Mouse (Mus musculus) hindbrain, embryonic 11.5 days (tissue): ENCODE results near the gene Hdac5. TPM values are rescaled to one million over a fixed set of nuclear protein-coding genes. Genes with fewer than 3 reads are reported as not detected.

ENCODE experiments used
- ATAC-seq: fragments of 200-750 bp; cut with Nextera tagmentation; 2 replicates; pipeline ENCODE4 v1.8.0; 2017; ENCODE audit warnings: mild to moderate bottlenecking, moderate TSS enrichment, moderate library complexity; ENCODE audit not compliant: low FRiP score
- DNase-seq: peaks from one replicate; pipeline ENCODE4 v3.0.0-alpha.2; 2015; ENCODE audit warnings: low spot score
- H3K27ac ChIP-seq: fragments of 300-500 bp; sonication (generic); 2 replicates; pipeline ENCODE4 v1.5.1; 2014; ENCODE audit warnings: mild to moderate bottlenecking, low read depth, low read length
- H3K27me3 ChIP-seq: fragments of 300-500 bp; sonication (generic); 2 replicates; pipeline ENCODE4 v1.6.1; 2014; ENCODE audit warnings: mild to moderate bottlenecking, low read length, moderate library complexity, mixed read lengths; ENCODE audit not compliant: control insufficient read depth, insufficient read depth
- H3K36me3 ChIP-seq: fragments of 300-500 bp; sonication (generic); 2 replicates; pipeline ENCODE4 v1.6.1; 2014; ENCODE audit warnings: mild to moderate bottlenecking, low read length, moderate library complexity, mixed read lengths; ENCODE audit not compliant: control insufficient read depth, insufficient read depth
- H3K4me1 ChIP-seq: fragments of 300-500 bp; sonication (generic); replicated peaks from 2 replicates; pipeline ENCODE4 v1.6.1; 2014; ENCODE audit warnings: low read length, mixed read lengths; ENCODE audit not compliant: control insufficient read depth, insufficient read depth
- H3K4me2 ChIP-seq: fragments of 300-500 bp; sonication (generic); replicated peaks from 2 replicates; pipeline ENCODE4 v1.6.1; 2014; ENCODE audit warnings: mild to moderate bottlenecking, low read depth, low read length
- H3K4me3 ChIP-seq: fragments of 300-500 bp; sonication (generic); 2 replicates; pipeline ENCODE4 v1.5.1; 2014; ENCODE audit warnings: low read depth, low read length
- H3K9ac ChIP-seq: fragments of 300-500 bp; sonication (generic); 2 replicates; pipeline ENCODE4 v1.6.1; 2014; ENCODE audit warnings: low read depth, low read length
- H3K9me3 ChIP-seq: fragments of 300-500 bp; sonication (generic); 2 replicates; pipeline ENCODE4 v1.6.1; 2016; ENCODE audit warnings: low read length; ENCODE audit not compliant: control insufficient read depth
- WGBS: fragments of 180-500 bp; shearing (Covaris S2); extraction: QIAGEN DNeasy Blood & Tissue Kit; methylation state at CpG from one replicate; pipeline ENCODE4 v1.1.7; 2014; 5-methylcytosine and 5-hydroxymethylcytosine counted together
- polyA plus RNA-seq: library from polyadenylated mRNA; unstranded; fragments of >200 nt; fragmentation: Nextera tagmentation; extraction: Ambion mirVana; gene quantifications from 2 replicates; pipeline ENCODE4 v1.2.1, GENCODE M21; 2014

Gene Hdac5
- polyA plus RNA-seq, 1 experiment from 2014 or later: 36.6 TPM

- Histone ChIP-seq H3K4me3 (peak overlapping the region; percentile 96), H3K9me3 (no peaks in the 10 kb centered on the region), H3K27me3 (no peaks in the 10 kb centered on the region), H3K9ac (peak overlapping the region; percentile 92), H3K4me2 (peak overlapping the region; percentile 75), H3K27ac (peak overlapping the region; percentile 93), H3K36me3 (no peaks in the 10 kb centered on the region), H3K4me1 (peaks cover 27% of the 10 kb centered on the region)
- WGBS: 28% methylated on average over 9 of the region's 9 CpGs
- no peak for DNase-seq
- no peak; the same call in 1 of the 2 replicates for ATAC-seq
Observed at GRCm38 (mm10) chr11:102228191-102228545, 1.8 kb downstream of the Hdac5 start.

GRCm38 (mm10) chr11:102227270-102228190 lies 2.4 kb downstream of the Hdac5 start:
- peak overlapping the region; percentile 75 for H3K4me2 ChIP-seq
- peak overlapping the region; percentile 93 for H3K27ac ChIP-seq
- no peaks in the 10 kb centered on the region for H3K9me3 ChIP-seq
- H3K4me3 ChIP-seq: peak overlapping the region; percentile 96
- peak; percentile 73 for DNase-seq
- H3K36me3 ChIP-seq: no peaks in the 10 kb centered on the region
- WGBS: 17% methylated on average over 12 of the region's 12 CpGs
- peak; percentile 77 for ATAC-seq
- peaks cover 27% of the 10 kb centered on the region for H3K4me1 ChIP-seq
- peak overlapping the region; percentile 92 for H3K9ac ChIP-seq
- H3K27me3 ChIP-seq: no peaks in the 10 kb centered on the region

- Histone ChIP-seq H3K4me2 (peak overlapping the region; percentile 75), H3K9ac (peak overlapping the region; percentile 15; the same call in 1 of the 2 replicates), H3K4me1 (peaks cover 27% of the 10 kb centered on the region), H3K9me3 (no peaks in the 10 kb centered on the region), H3K27ac (peak overlapping the region; percentile 93; the same call in 1 of the 2 replicates), H3K4me3 (no peak overlapping the region), H3K36me3 (no peaks in the 10 kb centered on the region; the same call in 1 of the 2 replicates), H3K27me3 (no peaks in the 10 kb centered on the region)
- DNase-seq: no peak
- no peak for ATAC-seq
- 61% methylated on average over 12 of the region's 12 CpGs for WGBS
Observed at GRCm38 (mm10) chr11:102226067-102226978, 3.6 kb downstream of the Hdac5 start.

DNA sequence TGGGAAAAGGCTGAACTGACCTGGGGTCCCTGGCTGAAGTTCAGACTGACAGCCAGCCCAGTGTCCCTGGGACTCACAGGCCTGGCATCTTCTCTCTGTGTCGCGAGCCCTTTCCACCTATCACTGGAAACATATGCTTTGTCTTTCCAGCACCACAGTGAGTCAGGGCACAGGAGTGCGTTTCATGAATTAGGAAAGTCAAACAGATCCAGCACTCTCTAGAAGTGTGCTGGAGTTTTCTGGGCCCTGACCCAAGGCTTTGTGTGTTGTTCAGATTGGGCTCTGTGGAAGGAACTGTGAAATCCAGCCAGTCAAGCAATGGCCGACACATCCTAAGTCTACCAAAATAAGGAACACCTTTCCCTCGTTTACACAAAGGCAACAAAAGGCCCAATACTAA lies 4.7 kb downstream of the Hdac5 start:
- 75% methylated on average over 5 of the region's 5 CpGs for WGBS
- Histone ChIP-seq H3K9ac (no peak overlapping the region), H3K27ac (no peak overlapping the region), H3K4me1 (peaks cover 27% of the 10 kb centered on the region), H3K4me3 (no peak overlapping the region), H3K36me3 (no peaks in the 10 kb centered on the region; the same call in 1 of the 2 replicates), H3K27me3 (no peaks in the 10 kb centered on the region), H3K9me3 (no peaks in the 10 kb centered on the region), H3K4me2 (peak overlapping the region; percentile 35; the same call in 1 of the 2 replicates)
- ATAC-seq: no peak
- DNase-seq: no peak

DNA sequence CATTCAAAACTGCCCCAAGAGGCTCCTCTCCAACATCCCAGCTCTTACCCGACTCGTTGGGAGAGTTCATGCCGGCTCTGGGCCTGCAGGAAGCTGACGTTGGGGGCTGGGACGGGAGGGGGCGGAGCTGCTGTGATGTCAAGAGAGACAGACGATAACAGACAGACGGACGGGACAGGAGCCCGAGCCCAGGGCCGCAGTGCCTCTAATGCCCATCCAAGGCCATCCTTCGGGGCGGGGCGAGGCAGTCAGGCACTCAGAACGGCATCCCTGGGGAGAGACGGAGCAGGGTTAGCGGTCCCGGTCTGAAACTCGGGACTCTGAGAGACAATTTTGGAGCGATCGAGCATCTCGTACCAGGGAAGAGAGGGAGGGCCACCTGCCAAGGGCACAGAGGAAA lies 5.3 kb downstream of the Hdac5 start:
- ATAC-seq: no peak
- WGBS: 8% methylated on average over 22 of the region's 22 CpGs
- Histone ChIP-seq H3K27ac (no peak overlapping the region), H3K9ac (peak overlapping the region; percentile 34; the same call in 1 of the 2 replicates), H3K4me3 (peak overlapping the region; percentile 12), H3K27me3 (no peaks in the 10 kb centered on the region), H3K4me2 (peak overlapping the region; percentile 35), H3K36me3 (no peaks in the 10 kb centered on the region; the same call in 1 of the 2 replicates), H3K9me3 (no peaks in the 10 kb centered on the region), H3K4me1 (peaks cover 27% of the 10 kb centered on the region)
- DNase-seq: no peak

- no peak for ATAC-seq
- H3K9ac ChIP-seq: no peak overlapping the region
- 43% methylated on average over 6 of the region's 6 CpGs for WGBS
Observed at GRCm38 (mm10) chr11:102223166-102223565, 6.8 kb downstream of the Hdac5 start.

GRCm38 (mm10) chr11:102221954-102222351 lies 8.0 kb downstream of the Hdac5 start:
- Histone ChIP-seq H3K4me2 (no peak overlapping the region), H3K4me3 (no peak overlapping the region), H3K27ac (no peak overlapping the region), H3K36me3 (no peaks in the 10 kb centered on the region; the same call in 1 of the 2 replicates), H3K27me3 (no peaks in the 10 kb centered on the region), H3K9ac (no peak overlapping the region), H3K4me1 (peaks cover 41% of the 10 kb centered on the region), H3K9me3 (no peaks in the 10 kb centered on the region)
- 75% methylated on average over 8 of the region's 8 CpGs for WGBS
- DNase-seq (no peak), ATAC-seq (no peak)

More at GRCm38 (mm10) chr11:102223166-102223565, 6.8 kb downstream of the Hdac5 start:
- Histone ChIP-seq H3K36me3 (no peaks in the 10 kb centered on the region; the same call in 1 of the 2 replicates), H3K4me2 (no peak overlapping the region), H3K27ac (0 out of 2 replicates have a peak overlapping the region, but pooled peaks have one; percentile 20), H3K4me3 (no peak overlapping the region), H3K4me1 (peaks cover 40% of the 10 kb centered on the region), H3K9me3 (no peaks in the 10 kb centered on the region), H3K27me3 (no peaks in the 10 kb centered on the region)
- peak; percentile 80 for DNase-seq

- no peak for DNase-seq
- Histone ChIP-seq H3K4me2 (no peak overlapping the region), H3K4me1 (peaks cover 37% of the 10 kb centered on the region), H3K27ac (no peak overlapping the region), H3K9ac (no peak overlapping the region), H3K36me3 (no peaks in the 10 kb centered on the region; the same call in 1 of the 2 replicates), H3K4me3 (no peak overlapping the region), H3K27me3 (no peaks in the 10 kb centered on the region), H3K9me3 (no peaks in the 10 kb centered on the region)
- 87% methylated on average over 8 of the region's 8 CpGs for WGBS
- no peak for ATAC-seq
Observed at GRCm38 (mm10) chr11:102221243-102221953, 8.6 kb downstream of the Hdac5 start.
